Mouse (Mus musculus): Measurements from ENCODE around the gene Dydc1.
A peak's percentile ranks its signal among the peaks of the same experiment; 100 is the strongest.

Gene Dydc1

GRCm38 (mm10) chr14:41100712-41101111 is 28.0 kb downstream of the Dydc1 start:
- no peak for DNase-seq

- DNase-seq = no peak
Observed at GRCm38 (mm10) chr14:41101242-41101641, 28.5 kb downstream of the Dydc1 start.

- no peak for DNase-seq
Observed at GRCm38 (mm10) chr14:41102269-41102668, 29.6 kb downstream of the Dydc1 start.

GRCm38 (mm10) chr14:41104853-41105444 is 32.2 kb downstream of the Dydc1 start, which contains the start of gene Mat1a:
Gene Mat1a, plus strand, starts transcription at chr14:41105035.
- DNase-seq = peak; percentile 11

- DNase-seq = no peak
Observed at GRCm38 (mm10) chr14:41111031-41111668, 38.4 kb downstream of the Dydc1 start.

- DNase-seq = no peak
Observed at GRCm38 (mm10) chr14:41112944-41113343, 40.2 kb downstream of the Dydc1 start.

GRCm38 (mm10) chr14:41116271-41116670 is 43.6 kb downstream of the Dydc1 start:
- DNase-seq = no peak

GRCm38 (mm10) chr14:41124683-41125082 is 52.0 kb downstream of the Dydc1 start:
- no peak for DNase-seq

- peak; percentile 40 for DNase-seq
Observed at GRCm38 (mm10) chr14:41127997-41128396, 55.3 kb downstream of the Dydc1 start.

GRCm38 (mm10) chr14:41131540-41131939 is 58.8 kb downstream of the Dydc1 start, which contains the start of gene Sftpa1:
Gene Sftpa1, plus strand, starts transcription at chr14:41131782.
- peak; percentile 48 for DNase-seq

- DNase-seq = no peak
Observed at GRCm38 (mm10) chr14:41137006-41137405, 64.3 kb downstream of the Dydc1 start.

GRCm38 (mm10) chr14:41140686-41141085 is 68.0 kb downstream of the Dydc1 start:
- DNase-seq = no peak

All from lung, postnatal 14 days (tissue).